Mouse (Mus musculus): ENCODE results near the gene Tnr.

Tnr gene

DNA sequence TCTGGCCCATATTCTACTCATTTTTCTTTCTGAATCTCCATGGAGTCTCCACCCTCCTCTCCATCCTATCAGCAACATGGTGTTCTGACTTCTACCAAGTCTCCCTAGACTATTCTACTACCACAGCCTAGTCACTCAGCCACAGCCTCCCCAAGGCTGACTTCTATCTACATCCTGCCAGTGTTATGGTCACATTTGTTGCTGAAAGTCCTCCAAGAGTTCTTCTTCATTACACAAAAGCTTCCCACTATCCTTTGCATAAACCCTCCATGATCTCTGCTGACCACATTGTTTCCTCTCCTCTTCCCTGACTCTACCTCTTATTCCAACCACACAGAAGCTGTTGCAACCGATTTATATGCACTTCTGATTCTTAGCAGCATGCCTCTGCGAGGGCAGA is 272.5 kb downstream of the Tnr start:
- no peak for DNase-seq (ENCODE audit: low spot score)

DNA sequence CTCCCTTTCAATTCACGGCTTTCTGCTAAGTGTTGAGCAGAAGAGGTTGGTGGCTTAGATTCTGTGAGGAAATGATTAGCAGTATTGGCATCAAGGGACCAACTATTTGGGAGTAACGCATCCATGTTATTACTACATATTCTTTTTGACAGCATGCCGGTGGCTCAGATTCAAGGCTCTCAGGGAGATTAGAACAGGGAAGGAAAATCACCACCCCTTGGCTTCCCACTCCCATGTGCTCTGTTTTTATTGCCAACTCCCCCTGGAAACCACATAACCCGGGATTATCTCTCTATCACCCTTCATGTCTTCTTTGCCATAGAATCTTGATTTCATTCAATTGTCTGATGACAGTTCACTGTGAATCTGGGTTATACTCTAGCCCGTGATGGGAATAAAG is 276.8 kb downstream of the Tnr start:
- no peak for DNase-seq (ENCODE audit: low spot score)

DNA sequence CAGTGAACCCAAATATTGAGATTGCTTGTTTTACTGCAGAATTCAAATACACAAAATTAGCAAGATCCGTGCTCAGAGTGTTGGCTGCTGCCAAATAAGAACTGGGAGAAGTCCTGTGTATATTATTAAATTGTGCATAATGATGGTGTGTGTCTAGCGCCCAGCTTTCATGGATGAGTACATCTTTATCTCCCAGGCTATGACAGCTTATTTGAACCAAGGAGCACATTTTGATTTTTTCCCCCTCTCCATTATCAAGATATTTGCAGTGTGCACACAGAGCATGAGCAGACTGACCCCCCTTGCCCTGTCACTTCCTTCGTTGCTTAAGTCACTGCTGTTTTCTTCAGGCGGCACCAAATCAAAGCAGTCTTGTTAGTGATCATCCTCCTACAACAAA is 278.2 kb downstream of the Tnr start:
- no peak for DNase-seq (ENCODE audit: low spot score)

DNA sequence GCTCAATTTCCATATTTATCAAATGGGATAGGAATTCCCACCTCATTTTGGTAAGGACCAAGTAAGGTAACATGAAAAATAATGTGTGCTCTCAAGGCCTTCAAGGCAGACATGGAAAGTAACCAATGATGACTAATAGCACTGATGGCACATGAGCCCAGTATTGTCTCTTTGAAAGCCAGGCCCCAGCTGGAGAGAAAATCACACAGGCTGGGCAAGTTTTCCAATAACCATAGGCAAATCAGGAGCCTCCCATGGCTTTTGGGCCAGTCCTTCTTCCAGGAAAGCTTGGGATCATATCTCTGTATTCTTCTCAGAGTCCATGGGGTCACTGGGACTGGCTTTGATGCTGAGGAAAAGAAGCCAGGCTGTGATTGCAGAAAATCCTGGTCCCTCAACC is 280.1 kb downstream of the Tnr start:
- DNase-seq (ENCODE audit: low spot score), result no peak

DNA sequence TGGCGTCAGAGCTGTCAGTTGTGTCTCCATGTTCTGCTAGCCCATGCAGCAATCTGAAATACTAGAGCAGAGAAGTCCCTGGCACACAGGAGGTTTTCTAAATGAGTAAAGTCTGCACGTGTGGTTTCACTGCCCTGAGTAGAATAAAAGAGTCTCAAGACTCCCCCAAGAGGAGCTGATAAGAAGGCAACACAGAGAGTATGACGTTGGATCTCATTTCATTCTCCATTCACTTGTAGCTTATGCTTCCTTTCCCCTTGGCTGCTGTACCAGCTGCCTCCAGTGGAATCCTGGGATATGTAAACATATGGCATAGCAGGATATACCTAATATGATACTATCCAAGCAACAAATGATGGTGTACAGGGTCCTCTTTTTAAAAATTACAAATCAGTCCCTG is 285.9 kb downstream of the Tnr start:
- no peak for DNase-seq (ENCODE audit: low spot score)

DNA sequence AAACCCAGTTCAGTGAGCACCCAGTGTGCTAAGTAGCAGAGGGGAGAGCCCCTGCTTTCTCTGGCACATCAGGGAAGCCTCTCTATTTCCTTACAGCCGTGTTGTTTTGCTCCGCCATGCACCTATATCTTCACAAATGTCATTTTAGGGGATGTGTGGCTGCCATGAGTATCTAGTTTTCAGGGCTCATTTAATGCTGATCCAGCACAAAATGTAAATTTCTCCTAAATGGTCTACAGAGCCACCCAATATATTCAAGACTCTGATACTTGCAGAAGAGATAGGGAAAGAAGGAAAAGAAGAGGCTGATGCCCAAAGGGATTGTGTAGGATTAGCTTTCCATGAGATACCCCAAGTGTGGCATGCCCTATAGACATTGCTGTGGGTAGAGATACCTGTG is 288.2 kb downstream of the Tnr start:
- no peak for DNase-seq (ENCODE audit: low spot score)

DNA sequence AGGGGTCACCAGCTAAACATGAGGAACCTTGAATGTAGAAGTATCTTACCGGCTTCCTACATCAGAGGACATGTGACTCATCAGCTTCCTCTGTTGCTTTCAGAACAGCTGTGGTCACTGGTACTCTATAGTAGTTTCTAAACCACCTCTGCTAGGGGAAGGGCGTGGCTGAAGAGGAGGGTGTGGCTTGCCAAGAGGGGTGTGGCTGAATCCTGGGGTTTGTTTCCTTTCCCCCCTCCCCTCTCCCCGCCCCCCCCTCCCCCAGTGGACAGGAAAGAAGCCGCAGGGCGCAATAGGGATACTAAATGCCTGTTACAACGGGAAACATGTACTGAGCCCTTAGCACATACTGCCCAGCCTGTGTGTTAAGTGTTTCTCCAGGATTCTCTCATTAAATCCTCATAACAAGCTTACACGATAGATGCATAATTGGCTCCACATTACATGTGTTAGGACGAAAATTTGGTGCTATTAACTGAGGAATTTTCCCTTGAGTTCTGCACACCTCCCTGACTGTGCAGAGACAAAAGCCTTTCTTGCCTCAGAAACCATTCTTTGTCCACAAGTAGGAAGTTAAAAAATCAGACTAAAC is 289.3 kb downstream of the Tnr start:
- DNase-seq (ENCODE audit: low spot score), result no peak

DNA sequence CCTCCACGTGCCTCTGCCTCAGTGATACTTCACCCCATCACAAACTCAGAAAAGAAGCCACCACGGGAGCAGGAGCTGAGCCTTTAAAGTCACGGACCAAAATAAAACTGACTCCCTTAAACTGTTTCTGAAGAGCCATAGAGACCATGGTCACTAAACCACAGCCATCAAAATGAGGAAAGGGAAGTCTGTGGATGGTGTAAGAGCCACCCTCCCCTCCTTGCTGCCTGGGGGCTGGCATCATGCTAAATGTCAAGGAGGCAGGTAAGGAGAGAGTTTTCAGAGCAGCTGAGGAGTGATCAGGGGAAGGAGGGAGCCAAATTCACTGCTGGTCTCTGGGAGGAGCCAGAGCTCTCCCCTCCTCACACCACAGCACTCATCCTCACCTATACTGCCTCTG is 290.8 kb downstream of the Tnr start:
- DNase-seq (ENCODE audit: low spot score), result no peak

DNA sequence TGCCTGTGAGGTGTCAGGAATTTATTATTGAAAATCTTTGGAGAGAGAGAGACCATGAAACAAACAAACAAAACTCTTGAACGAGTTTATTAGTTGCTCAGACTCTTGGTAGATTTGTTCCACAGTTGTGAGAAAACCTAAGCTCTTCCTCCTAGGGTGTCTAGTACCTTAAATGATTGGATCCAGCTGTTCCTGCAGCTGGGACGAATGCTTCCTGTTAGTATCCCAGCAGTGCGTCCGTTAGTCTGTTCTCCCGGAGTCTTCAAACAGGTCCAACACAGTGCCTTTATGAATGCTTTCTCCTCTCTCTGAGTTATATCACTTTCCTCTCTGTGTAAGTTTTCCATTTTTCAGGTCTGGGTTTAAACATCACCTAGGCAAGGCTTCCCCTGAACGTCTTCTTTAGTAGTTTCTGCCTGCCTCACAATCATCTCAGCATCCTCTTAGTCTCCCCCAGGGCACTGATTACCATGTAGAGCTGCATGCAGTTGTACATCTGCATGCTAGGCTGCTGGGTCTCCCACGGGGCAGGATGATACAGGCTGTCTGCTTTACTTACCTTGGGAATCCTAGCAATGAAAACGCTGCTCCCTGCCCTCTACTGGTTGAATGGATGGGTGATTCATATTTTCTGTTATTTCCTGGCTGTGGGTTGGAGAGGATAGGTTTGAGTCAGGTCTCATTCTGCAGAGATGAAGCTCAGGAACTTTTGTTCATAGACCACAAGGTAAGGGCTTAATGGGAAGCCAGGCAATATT is 293.2 kb downstream of the Tnr start:
- DNase-seq (ENCODE audit: low spot score), result no peak

DNA sequence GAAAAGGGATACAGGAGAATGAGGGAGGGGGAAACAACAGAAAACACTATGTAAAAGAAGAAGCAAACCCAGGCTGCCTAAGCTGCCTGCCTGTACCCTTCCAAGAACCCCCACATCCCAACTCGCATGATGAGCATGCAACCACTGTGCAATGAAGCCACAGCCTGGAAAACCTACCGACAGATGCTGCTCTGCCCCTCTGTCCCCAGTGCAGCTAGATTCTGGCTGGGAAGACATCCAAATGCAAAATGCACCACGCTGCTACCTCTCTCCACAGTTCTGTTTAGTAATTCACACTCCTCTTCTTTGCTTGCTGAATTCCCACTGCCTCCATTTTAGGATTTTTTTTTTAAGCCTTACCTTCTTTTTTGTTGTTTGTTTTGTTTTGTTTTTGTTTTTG is 295.9 kb downstream of the Tnr start:
- DNase-seq (ENCODE audit: low spot score), result no peak

DNA sequence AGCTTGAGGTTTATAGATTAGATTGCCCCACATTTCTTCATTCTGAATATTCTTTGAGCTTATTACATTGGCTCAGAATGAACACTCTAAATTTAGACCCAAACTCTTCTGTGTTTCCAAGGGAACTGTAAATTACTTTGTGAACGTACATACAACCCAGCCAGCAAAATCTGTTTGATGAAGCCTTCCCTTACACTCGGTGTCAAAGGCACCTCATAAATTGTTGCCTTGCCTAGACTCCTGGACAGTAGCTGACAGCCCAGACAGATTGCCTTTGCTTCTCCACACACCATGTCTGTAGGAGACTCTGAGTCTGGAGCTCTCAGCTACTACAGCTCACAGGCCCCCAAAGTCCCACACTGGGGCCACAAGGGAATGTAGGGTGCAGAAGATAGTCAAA is 298.8 kb downstream of the Tnr start:
- DNase-seq (ENCODE audit: low spot score), result no peak

DNA sequence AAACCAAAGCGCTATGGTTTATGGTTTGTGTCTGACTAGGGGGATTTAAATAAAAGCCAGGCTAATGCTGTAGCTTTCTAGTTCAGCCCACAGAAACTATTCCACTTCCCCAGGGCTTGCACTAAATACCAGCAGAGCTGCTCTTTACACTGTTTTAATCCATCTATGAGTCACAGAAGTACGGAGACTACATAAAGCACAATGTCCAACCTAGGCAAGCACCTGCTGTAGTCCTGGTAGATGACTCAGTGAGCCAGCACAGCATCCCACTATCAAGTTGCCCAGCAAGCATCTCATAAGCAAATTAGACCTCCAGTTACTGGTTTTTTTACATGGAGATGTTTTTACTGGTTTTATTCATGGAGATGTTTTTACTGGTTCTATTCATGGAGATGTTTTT is 305.0 kb downstream of the Tnr start:
- DNase-seq (ENCODE audit: low spot score), result no peak

DNA sequence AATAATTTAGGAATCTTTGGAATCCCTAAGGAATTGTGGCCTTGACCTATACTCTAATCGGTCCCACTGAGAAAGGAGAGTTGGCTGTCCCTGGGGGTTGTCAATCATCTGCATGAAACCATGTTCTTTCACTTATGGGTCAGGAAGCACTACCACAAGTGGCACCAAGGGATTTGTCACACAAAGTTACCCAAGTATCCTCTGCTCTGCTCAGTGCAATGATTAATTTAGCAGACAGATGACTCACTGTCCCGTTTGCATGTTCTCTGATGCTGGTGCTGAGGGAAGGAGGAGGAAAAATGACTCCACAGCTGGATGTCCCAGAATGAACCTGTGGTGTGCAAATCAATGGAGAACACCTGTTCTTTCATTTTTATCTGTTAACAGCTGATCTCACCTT is 309.6 kb downstream of the Tnr start:
- no peak for DNase-seq (ENCODE audit: low spot score)

DNA sequence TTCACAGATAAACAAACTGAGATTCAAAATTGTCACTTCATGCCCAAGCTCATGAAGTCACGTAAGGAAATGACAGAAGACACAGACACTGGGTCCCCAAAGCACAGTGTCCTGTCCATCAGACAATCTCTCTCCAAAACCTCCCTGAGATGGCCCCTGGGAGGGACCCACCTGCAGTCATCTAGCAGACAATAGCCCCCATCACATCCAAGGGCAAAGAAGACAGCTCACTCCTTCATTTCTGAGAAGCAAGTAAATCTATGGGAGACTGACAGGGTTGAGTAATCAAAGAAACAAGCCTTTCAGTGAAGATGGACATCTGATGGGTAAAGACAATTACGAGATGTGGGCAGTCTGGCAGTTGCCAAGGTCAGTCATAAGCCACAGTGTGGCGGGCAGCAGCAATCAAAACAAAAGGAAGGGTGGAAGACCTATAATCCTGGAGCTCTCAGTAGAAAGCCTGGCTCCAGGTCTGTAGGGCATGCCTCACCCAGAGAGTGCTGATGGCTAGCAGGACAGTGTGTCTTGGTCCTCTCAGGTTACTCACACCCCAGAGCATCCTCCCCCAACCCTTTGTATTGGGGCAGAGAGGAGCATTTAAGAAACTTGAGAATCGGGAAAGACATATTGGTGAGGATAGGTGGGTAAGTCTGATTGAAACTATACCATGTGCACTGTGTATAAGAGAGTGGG is 310.2 kb downstream of the Tnr start:
- no peak for DNase-seq (ENCODE audit: low spot score)

DNA sequence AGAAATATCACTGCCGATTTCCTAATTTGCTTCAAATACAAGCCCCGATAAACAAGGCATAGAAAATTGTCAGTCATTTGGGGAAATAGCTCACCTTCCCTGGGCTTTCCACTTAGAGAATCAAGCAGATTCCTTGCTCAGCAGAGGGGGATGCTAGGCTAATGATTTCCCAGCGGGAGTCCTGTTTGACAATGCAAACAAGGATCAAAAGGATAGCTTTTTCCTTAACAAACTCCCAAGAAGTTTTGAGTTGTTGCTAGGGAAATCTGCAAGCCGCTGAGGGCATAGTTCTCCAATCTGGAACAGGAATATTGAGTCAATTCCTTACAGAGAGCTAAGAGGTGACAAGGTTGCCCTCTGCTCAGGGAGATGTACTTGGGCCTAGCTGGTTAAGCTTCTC is 311.6 kb downstream of the Tnr start:
- DNase-seq (ENCODE audit: low spot score), result no peak

DNA sequence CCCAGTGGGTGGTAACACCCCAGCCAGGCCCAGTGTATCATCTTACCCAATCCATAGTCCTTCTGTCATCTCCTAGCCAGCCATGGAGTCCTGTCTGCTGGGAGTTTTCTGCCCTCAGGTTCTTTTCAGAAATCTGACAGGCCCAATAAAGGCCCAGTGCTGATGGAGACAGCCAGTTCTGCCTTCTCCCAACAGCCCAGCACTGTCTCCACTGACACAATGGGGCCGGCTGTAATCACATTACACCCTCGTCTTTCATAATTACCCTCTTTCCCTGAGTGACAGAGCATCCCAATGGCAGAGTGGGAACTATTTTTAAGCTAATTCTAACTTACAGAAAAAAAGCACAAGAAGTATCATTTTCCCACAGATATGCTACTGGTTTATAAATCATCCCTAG is 316.8 kb downstream of the Tnr start:
- no peak for DNase-seq (ENCODE audit: low spot score)

DNA sequence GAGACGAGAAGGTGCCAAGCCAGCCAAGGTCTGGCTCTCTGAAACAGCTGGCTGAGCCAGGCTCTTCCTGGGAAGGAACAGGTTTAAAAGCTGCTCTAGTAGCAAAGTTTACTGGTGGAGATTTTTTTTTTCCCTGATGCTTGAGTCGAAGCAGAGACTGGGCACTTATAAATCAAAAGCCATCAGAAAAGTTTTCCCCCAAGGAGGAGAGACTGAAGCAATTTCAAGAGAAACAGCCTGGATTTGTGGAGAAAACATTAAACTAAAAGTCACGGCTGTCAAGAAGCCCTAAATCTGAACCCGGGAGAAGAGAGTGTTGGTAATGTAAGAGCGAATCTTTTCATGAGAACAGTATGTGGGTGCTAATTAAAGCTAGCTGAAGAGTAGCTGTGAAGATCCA is 319.3 kb downstream of the Tnr start:
- no peak for DNase-seq (ENCODE audit: low spot score)

DNA sequence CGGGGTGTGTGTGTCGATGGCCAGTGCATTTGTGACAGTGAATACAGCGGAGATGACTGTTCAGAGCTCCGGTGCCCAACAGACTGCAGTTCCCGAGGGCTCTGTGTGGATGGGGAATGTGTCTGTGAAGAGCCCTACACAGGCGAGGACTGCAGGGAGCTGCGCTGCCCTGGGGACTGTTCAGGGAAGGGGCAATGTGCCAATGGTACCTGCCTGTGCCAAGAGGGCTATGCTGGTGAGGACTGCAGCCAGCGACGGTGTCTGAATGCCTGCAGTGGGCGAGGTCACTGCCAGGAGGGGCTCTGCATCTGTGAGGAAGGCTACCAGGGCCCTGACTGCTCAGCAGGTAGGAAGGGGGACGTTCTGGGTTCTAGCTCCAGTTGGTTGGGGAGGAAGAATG is 328.5 kb downstream of the Tnr start:
- no peak for DNase-seq (ENCODE audit: low spot score)

DNA sequence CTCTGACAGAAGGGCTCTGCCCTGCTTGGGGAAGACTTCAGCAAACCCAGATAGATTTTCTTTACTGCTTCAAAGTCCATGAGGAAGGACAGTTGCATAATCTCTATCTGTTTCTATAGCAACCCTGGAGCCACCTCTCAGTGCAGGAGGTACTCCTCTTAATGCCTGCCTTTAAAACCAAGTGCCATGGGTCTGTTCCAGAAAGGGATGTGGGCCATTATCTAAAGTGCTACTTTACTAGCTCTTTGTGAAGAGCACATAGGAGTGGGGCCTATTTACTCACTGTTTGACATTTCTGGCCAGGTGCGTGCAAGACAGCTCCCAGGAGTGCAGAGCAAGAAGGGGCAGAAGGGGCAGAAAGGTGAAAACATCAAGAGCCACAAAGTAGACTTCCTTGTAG is 330.7 kb downstream of the Tnr start:
- no peak for DNase-seq (ENCODE audit: low spot score)

DNA sequence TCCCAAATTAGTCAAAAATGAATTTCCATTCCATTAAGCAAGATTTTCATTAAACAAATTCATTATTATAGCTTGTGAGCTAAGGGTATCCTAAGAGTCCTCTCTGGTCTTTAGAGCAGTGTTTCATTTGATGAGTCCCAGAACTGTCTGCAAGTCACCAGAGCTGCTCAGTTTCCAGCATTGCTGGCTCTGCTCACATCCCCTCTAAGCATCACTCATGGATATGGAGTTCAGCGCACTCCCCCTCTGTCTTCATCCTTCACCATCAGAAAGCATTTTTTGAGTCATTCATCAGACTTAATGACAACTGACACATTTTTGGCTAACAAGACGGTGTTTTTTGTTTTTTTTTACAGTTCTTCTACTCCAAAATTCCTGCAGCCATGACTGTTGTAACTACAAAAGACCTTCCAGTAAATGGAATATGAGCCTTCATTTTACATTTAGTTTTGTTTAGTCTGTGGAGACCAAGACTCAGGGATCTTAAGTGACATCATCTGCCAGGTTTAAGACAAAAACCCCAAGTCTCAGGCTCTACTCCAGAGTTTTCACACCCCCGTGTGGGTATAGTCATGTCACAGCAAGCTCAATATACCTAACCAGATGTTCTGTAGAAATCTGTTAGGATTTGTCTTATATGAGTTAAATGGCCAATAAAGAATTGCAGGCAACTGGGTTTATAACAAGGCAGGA is 338.4 kb downstream of the Tnr start:
- no peak for DNase-seq (ENCODE audit: low spot score)

DNA sequence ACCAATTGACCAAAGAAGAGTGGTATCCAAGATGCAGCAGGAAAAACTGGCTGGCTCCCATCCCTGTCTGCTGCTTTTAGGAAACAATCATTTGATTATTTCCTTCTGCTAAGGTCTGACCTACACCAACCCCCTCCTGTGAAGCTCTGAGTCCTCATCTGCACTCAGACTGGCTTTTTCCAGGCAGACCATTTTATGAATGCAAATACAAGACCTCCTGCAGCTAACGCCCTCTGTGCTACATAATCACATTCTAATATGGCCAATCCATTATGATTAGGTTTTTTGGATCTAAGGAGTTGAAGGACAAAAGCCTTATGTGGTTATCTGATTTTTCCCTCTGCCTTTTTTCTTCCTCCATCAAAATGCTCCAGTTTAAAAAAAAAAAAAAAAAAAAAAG is 342.1 kb downstream of the Tnr start:
- no peak for DNase-seq (ENCODE audit: low spot score)

DNA sequence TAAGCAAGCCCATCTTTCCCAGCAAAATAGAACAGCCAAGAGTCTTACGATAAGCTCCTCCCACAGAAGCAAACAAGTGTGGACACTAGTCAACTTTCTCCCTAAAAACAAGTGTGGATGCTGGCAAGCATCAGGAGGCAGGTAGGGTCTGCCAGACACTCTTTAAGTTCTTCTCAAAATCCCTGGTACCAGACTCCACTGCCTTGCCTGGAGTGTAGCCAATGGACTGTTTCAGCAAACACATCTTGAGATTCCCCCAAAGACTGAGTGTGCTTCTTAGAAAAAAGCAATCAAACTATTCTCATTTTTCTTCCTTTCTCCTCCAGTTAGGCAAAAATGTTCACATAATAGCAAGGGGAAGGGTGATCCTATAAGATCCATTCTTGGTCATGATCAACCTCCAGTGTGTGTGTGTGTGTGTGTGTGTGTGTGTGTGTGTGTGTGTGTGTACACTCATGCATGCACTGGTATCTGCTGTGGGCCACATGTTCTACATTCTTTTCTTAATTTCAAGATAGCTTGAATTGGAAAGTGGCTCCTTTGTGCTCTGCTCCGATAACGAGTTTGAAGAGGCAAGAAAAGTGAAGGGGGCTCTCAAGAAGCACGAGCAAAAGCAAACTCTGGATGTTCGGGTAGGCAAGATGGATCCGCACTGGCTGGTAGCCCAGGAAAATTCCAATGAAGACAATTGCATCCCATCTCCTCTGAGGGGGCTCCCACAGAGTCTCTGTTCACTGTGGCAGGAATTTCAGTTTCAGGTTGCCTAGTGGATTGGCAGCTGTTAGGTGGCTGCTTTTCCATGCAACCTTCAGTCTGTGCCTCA is 346.3 kb downstream of the Tnr start:
- no peak for DNase-seq (ENCODE audit: low spot score)

All from layer of hippocampus, adult 9-10 months (tissue).